Mouse (Mus musculus) layer of hippocampus, postnatal 36 days (tissue): ENCODE measurements around the gene Olfr1389. TPM values are rescaled to one million over a fixed set of nuclear protein-coding genes. Genes with fewer than 3 reads are reported as not detected.
"Not testable (repeated sequence)": the region's sequence is repeated elsewhere in the genome, so short reads cannot be mapped to it uniquely, and the experiment has no call there.

Experiments
- DNase-seq, 2 experiments: peaks; one replicate each; pipeline ENCODE4 v3.0.0; 2022
- total RNA-seq, 2 experiments: library from RNA; stranded (reverse); gene quantifications; 2 replicates each; pipeline ENCODE4 v1.2.3; 2021

Olfr1389 gene
- total RNA-seq: not detected

- no peak for DNase-seq
Measured at GRCm38 (mm10) chr11:49422767-49423166, at the start of gene Olfr1389. Olfr1389 (plus strand) TSS chr11:49423067.

- DNase-seq: no peak
Measured at GRCm38 (mm10) chr11:49383133-49383532, 39.7 kb upstream of the Olfr1389 start.

- not testable (repeated sequence) for DNase-seq
Measured at GRCm38 (mm10) chr11:49386118-49386517, 36.7 kb upstream of the Olfr1389 start.

- DNase-seq: not testable (repeated sequence)
Measured at GRCm38 (mm10) chr11:49392707-49393106, 30.2 kb upstream of the Olfr1389 start.

- DNase-seq: no peak
Measured at GRCm38 (mm10) chr11:49406784-49407183, 16.1 kb upstream of the Olfr1389 start.

GRCm38 (mm10) chr11:49410540-49410939, 12.3 kb upstream of the Olfr1389 start:
- no peak for DNase-seq

GRCm38 (mm10) chr11:49425257-49425927, 2.5 kb downstream of the Olfr1389 start:
- DNase-seq: no peak

GRCm38 (mm10) chr11:49429641-49430040, 6.8 kb downstream of the Olfr1389 start:
- peak; percentile 9 to 24 for DNase-seq

GRCm38 (mm10) chr11:49436411-49436810, 13.5 kb downstream of the Olfr1389 start, which contains the start of gene Olfr1388:
Olfr1388 (plus strand) TSS chr11:49436624.
- no peak for DNase-seq

GRCm38 (mm10) chr11:49455043-49455442, 32.2 kb downstream of the Olfr1389 start, which contains the start of gene Olfr1387:
Olfr1387 (plus strand) TSS chr11:49455343.
- DNase-seq: no peak

- not testable (repeated sequence) for DNase-seq
Measured at GRCm38 (mm10) chr11:49464746-49465145, 41.9 kb downstream of the Olfr1389 start, which contains the start of gene Olfr1386. Olfr1386 (plus strand) TSS chr11:49465046.

Other genes with a start within 250 kb of the Olfr1389 start
- gene Btnl9, start 235.9 kb upstream of the Olfr1389 start, total RNA-seq: not detected
- 10 to 100 TPM; 45.0 to 48.7 TPM for gene Zfp62, start 219.8 kb upstream of the Olfr1389 start, total RNA-seq
- gene Mgat1, start 178.9 kb upstream of the Olfr1389 start, total RNA-seq: 10 to 100 TPM; 52.0 to 54.4 TPM
- gene Olfr1393, start 144.8 kb upstream of the Olfr1389 start, total RNA-seq: not detected
- not detected for gene Olfr1392, start 137.8 kb upstream of the Olfr1389 start, total RNA-seq
- gene Olfr10, start 118.3 kb upstream of the Olfr1389 start, total RNA-seq: not detected
- gene Olfr1391, start 100.3 kb upstream of the Olfr1389 start, total RNA-seq: not detected
- not detected for gene Olfr1390, start 87.9 kb upstream of the Olfr1389 start, total RNA-seq
- gene Olfr1388, start 13.6 kb downstream of the Olfr1389 start, total RNA-seq: under 1 TPM; 0.45 to 0.46 TPM
- not detected for gene Olfr1387, start 32.3 kb downstream of the Olfr1389 start, total RNA-seq
- gene Olfr1386, start 42.0 kb downstream of the Olfr1389 start, total RNA-seq: not detected
- not detected for gene Olfr1385, start 66.0 kb downstream of the Olfr1389 start, total RNA-seq
- not detected for gene Olfr1384, start 83.7 kb downstream of the Olfr1389 start, total RNA-seq
- not detected for gene Olfr1383, start 96.6 kb downstream of the Olfr1389 start, total RNA-seq
- not detected for gene Olfr1382, start 105.2 kb downstream of the Olfr1389 start, total RNA-seq
- not detected for gene Olfr1381, start 120.4 kb downstream of the Olfr1389 start, total RNA-seq
- not detected for gene Olfr1380, start 133.8 kb downstream of the Olfr1389 start, total RNA-seq
- 1 to 10 TPM; 1.8 to 2.4 TPM for gene Flt4, start 186.2 kb downstream of the Olfr1389 start, total RNA-seq
- not detected for gene Scgb3a1, start 240.5 kb downstream of the Olfr1389 start, total RNA-seq